Mouse (Mus musculus) kidney, postnatal 14 days (tissue): ENCODE data around the gene Setx.
"Not testable (repeated sequence)": the region's sequence is repeated elsewhere in the genome, so short reads cannot be mapped to it uniquely, and the experiment has no call there.

Source experiments
- DNase-seq: peaks from one replicate; pipeline ENCODE4 v3.0.0; 2022; ENCODE audit warnings: mixed read lengths

Setx gene

DNA sequence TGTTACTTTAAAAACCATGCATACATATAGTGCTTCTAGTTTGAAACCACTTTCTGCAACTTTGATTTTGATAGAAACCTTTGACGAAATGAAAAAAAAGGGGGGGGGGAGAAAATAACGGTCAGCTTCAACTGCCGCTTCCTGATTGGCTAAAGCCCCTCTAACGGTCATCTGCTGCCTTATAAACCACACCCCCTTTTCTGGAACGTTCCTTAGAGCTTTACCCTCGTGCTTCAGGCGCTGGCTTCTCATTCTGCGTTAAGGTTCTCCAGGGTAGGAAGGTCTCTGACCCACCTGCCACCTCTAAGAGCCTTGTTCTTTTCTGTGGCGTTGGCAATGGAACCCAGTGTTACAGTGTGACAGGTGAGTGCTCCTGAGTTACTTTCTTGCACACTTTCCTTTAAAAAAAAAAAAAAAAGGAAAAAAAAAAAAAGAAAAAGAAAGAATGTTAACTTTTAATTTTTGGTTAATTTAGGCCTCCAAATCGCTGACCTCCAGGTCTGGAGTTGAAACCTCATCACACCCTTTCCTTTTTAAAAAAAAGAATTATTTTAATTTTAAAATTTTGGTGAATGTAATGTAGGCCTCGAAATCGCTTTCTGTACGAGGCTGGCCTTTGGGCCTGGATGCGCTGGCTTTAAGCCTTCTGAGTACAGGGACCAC lies at the start of gene Setx:
Gene Setx (plus strand): TSS at position 275 of the 663 bp plus-strand sequence.
- peak; percentile 4 for DNase-seq

DNA sequence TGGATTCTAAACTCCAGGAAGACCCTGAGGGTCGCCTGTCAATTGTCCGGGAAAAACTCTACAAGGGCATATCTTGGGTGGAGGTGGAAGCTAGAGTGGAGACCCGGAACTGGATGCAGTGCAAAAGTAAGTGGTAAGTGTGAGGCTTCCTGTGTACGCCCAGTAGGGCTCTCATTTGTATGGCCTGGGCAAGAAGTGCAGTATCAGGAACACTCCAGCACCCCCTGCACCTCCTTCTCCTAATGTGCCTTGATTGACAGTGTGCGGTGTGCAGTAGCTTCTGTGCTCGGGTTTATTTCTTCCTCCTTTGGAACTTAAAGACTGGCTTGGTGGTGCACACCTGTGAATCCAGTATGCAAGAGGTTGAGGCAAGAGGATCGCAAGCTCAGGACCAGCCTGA lies 49.3 kb upstream of the Setx start:
- DNase-seq = no peak

GRCm38 (mm10) chr2:29075331-29076070 lies 48.5 kb upstream of the Setx start:
- DNase-seq = no peak

- DNase-seq = no peak
These were observed 47.8 kb upstream of the Setx start for GRCm38 (mm10) chr2:29076226-29076625.

GRCm38 (mm10) chr2:29081965-29082364 lies 42.0 kb upstream of the Setx start:
- peak; percentile 22 for DNase-seq

DNA sequence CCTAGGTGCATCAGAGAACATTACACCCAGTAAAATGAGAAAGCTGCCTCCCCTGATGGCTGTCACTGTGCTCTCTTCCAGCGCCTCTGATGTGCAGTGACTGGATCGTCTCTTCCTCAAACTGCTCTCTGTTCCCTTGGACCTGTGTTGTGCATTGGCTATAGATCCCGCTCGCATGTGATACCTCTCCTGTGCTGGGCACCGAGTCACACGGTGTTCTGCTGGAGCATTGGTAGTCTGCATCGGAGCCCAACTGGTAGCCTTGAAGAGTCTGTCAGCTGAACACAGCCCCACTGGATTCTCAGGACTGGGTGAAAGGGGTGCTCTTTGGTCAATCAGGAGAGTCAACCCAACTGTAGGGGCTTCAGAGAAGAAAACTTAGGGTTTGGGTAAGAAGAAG lies 38.0 kb upstream of the Setx start:
- DNase-seq = no peak

GRCm38 (mm10) chr2:29089276-29089675 lies 34.7 kb upstream of the Setx start:
- not testable (repeated sequence) for DNase-seq

- DNase-seq = no peak
These were observed 28.3 kb upstream of the Setx start for GRCm38 (mm10) chr2:29095674-29096073.

- no peak for DNase-seq
These were observed 27.2 kb upstream of the Setx start for GRCm38 (mm10) chr2:29096751-29097150.

GRCm38 (mm10) chr2:29097465-29097864 lies 26.5 kb upstream of the Setx start:
- no peak for DNase-seq

- DNase-seq = not testable (repeated sequence)
These were observed 26.0 kb upstream of the Setx start for GRCm38 (mm10) chr2:29097955-29098354.

DNA sequence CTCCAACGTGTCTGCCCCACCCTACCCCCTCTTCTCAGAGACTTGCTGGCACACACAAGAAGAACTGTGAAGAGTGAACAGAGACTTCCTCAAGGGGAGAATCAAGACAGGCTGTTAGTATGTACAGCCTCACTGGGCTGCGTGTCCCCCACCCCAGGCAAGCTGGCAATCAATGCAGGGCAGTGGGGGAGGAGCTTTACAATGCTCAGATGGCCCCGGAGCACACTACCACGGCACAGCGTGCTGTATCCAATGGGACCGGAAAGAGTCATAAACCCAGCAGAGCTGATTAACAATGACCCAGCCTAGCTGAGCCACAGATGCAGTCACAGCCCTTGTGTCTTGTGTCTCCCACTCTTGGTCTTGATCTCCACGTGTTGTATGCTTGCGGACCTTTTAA lies 25.2 kb upstream of the Setx start:
- DNase-seq = no peak

DNA sequence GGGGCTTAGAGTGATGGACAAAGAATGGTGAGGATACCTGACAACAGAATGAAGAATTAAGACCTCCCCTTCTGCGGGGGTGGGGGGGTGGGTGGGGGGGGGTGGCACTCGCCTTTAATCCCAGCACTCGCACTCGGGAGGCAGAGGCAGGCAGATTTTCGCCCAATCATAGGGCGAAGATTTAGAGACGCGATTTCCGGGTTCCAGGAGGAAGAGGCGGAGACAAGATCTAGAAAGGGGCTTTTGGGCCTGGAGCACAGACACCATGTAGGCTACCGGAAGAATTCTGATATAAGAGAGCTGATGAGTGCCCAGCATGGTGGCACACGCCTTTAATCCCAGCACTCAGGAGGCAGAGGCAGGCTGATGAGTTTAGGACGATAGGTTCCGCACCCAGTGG lies 24.3 kb upstream of the Setx start:
- no peak for DNase-seq

DNA sequence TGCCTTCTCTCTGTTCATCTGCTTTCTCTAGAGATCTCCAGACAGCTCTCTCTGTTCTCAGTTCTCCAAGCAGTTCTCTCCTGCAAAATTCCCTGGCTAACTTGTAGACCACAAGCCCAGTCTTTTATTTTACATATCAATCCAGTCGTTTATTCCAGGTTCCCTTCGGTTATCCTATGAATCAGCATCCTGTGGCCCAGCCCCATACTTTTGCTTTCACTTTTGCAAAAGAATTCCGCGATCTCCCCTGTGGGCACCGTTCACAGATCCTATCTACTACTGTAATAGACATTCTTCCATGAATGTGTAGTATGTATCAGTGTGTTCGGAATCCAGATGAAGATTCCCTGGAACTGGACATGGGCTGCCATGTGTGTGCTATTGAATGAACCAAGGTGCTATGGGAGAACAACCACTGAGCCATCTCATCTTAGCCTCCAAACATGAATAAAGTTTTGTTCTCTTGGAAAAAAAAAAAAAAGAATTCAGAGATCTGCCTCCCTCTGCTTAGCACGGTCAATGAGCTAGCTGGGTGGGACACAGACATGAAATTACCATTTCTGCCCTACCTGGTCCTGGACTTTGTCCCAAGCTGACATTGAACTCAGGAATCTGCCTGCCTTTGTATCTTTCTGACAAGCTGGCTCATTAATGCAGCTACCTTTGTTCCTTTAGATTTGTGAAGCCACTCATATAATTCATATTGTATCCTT lies 23.0 kb upstream of the Setx start:
- DNase-seq = no peak

DNA sequence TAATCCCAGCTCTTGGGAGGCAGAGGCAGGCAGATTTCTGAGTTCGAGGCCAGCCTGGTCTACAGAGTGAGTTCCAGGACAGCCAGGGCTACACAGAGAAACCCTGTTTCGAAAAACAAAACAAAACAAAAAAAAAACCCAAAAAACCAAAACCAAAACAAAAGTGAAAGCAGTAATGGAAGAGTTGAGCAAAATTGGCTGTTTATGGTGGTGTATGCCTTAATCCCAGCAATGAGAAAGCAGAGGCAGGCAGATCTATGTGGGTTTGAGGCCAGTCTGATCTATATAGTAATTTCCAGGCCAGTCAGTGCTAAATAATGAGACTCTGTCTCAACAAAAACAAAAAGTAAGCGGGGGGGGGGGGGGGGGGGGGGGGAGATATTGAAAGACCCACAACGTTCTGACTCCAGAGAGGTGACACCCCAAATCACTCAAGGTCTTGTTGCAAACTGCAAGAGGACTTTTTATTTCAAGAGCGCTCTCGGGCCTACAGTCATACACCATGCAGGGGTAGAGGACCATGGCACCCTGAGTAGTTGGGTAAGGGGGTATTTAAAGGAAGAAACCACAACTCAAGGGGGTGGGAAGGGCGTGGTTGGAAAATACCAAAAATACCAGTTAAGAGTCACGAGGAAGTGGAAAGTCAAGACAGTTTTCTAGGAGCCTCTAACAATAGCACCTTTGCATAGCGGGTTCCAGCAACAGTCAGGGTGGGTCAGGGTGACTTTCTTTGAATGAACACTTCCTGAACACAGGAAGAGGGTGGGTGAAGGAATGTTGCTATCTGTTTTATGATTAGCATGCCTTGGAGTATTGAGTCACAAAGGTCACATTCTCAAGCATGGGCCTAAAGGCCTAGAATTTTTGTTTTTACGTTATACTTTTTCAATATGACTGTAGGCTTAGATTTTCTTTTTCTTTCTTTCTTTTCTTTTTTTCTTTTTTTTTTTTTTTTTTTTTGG lies 21.3 kb upstream of the Setx start:
- not testable (repeated sequence) for DNase-seq

DNA sequence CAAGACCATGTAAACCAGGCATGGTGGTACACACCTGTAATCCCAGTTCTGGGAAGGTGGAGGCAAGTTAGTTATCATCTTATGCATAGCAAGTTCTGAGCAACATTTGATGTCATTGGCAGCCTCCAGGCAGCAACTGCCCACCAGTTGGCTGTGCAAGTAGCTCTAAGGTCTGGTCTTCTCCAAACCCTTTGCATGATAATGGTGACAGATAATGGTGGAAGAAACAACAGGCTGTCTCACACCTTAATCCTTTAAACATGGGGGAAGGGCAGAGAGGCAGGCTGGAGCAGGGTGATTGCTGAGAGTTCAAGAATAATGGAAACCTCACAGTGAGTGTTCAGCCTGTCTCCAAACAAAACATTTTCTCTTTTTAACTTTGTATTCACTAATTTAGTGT lies 3.0 kb upstream of the Setx start:
- DNase-seq = no peak

DNA sequence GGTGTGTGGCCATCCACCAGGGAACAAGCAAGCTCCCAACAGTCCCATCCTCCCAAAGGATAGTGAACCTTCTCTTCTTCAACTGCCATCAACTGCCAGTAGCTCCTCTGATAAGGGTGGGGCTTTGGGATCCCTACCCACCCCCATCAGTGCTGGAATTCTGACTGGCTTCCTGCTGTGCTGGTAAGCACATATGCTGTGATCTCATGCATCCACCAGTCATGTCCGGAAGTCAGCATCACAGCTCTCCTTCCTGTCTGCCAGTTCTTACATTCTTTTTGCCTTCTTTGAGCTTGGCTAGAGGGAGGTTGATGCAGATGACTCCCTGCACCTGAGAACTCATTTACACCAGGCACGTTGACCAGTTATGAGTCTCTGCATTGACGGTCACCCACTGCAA lies 1.5 kb upstream of the Setx start:
- DNase-seq = no peak

DNA sequence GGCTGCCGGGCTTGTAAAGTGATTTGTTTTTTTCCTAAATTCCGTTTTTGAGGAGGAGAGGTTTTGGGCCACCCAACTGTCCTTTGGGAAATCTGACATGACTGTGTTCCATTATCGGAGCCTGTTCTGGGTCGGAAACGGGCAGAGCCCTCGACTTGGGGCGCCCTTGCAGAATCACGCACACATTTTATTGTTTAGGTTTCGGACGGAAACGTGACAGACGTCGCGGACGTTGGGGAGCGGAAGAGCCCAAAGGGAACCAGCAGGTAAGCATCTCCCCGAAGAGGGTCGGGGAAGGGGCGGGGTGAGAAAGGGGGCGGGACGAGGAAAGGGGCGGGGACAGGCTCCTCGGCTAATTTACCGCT lies 572 bp downstream of the Setx start:
- no peak for DNase-seq

GRCm38 (mm10) chr2:29124936-29125701 lies 1.1 kb downstream of the Setx start:
- peak; percentile 100 for DNase-seq

GRCm38 (mm10) chr2:29130118-29130899 lies 6.3 kb downstream of the Setx start:
- DNase-seq = no peak

- no peak for DNase-seq
These were observed 11.2 kb downstream of the Setx start for GRCm38 (mm10) chr2:29135161-29135560.
